Mouse (Mus musculus) hindbrain, postnatal 0 days (tissue): ENCODE measurements at regions not wholly inside any gene's neighbourhood (a gene's known extent, or its start where the extent isn't known, plus 50 kb on each side); places are given as distances from the start of the nearest gene placed in this dataset.

Experiments
- ATAC-seq: fragments of 200-750 bp; cut with Nextera tagmentation; 2 replicates; pipeline ENCODE4 v1.8.0; 2017; ENCODE audit warnings: mild to moderate bottlenecking, moderate TSS enrichment, moderate library complexity
- DNase-seq: peaks from one replicate; pipeline ENCODE4 v3.0.0-alpha.2; 2015; ENCODE audit warnings: low spot score
- H3K27ac ChIP-seq: fragments of 300-500 bp; sonication (generic); 2 replicates; pipeline ENCODE4 v1.5.1; 2014; ENCODE audit warnings: mild to moderate bottlenecking
- H3K27me3 ChIP-seq: fragments of 300-500 bp; sonication (generic); 2 replicates; pipeline ENCODE4 v1.6.1; 2014; ENCODE audit warnings: low read length, mixed read lengths; ENCODE audit not compliant: insufficient read depth
- H3K36me3 ChIP-seq: fragments of 300-500 bp; sonication (generic); 2 replicates; pipeline ENCODE4 v1.6.1; 2014; ENCODE audit warnings: low read length, mixed read lengths; ENCODE audit not compliant: insufficient read depth
- H3K4me1 ChIP-seq: fragments of 300-500 bp; sonication (generic); 2 replicates; pipeline ENCODE4 v1.6.1; 2014; ENCODE audit warnings: antibody characterized with exemption, low read length, mixed read lengths; ENCODE audit not compliant: insufficient read depth
- H3K4me2 ChIP-seq: fragments of 300-500 bp; sonication (generic); 2 replicates; pipeline ENCODE4 v1.6.1; 2014; ENCODE audit warnings: low read depth, mild to moderate bottlenecking, low read length, moderate library complexity, mixed read lengths
- H3K4me3 ChIP-seq: fragments of 300-500 bp; sonication (generic); 2 replicates; pipeline ENCODE4 v1.5.1; 2014; ENCODE audit warnings: low read length
- H3K9ac ChIP-seq: fragments of 300-500 bp; sonication (generic); replicated peaks from 2 replicates; pipeline ENCODE4 v1.6.1; 2014; ENCODE audit warnings: mild to moderate bottlenecking, low read length, moderate library complexity, mixed read lengths
- H3K9me3 ChIP-seq: fragments of 300-500 bp; sonication (generic); 2 replicates; pipeline ENCODE4 v1.6.1; 2016; ENCODE audit warnings: low read length, mixed read lengths
- CTCF ChIP-seq: IDR thresholded peaks from 2 replicates; pipeline ENCODE4 v1.5.1; 2016; ENCODE audit warnings: antibody characterized with exemption, control low read depth, low read depth
- WGBS: fragments of 180-500 bp; shearing (Covaris S2); extraction: QIAGEN DNeasy Blood & Tissue Kit; methylation state at CpG from one replicate; pipeline ENCODE4 v1.1.7; 2014; 5-methylcytosine and 5-hydroxymethylcytosine counted together

GRCm38 (mm10) chr6:99899704-99900103 lies 173.5 kb upstream of the Prok2 start:
- Histone ChIP-seq H3K4me1 (no peaks in the 10 kb centered on the region; the same call in 1 of the 2 replicates), H3K36me3 (no peaks in the 10 kb centered on the region), H3K4me2 (no peak overlapping the region), H3K9ac (no peak overlapping the region), H3K27me3 (peaks cover 26% of the 10 kb centered on the region), H3K9me3 (no peaks in the 10 kb centered on the region), H3K4me3 (no peak overlapping the region), H3K27ac (no peak overlapping the region)
- TF ChIP-seq CTCF = no peak
- ATAC-seq = no peak
- no peak for DNase-seq
- WGBS = 54% methylated on average over 14 of the region's 14 CpGs

- H3K36me3 ChIP-seq = no peaks in the 10 kb centered on the region
- ATAC-seq = no peak
- H3K4me1 ChIP-seq = no peaks in the 10 kb centered on the region; the same call in 1 of the 2 replicates
- H3K27me3 ChIP-seq = peaks cover 29% of the 10 kb centered on the region
- H3K9ac ChIP-seq = no peak overlapping the region
- no peaks in the 10 kb centered on the region for H3K9me3 ChIP-seq
- no peak for DNase-seq
- H3K27ac ChIP-seq = no peak overlapping the region
- H3K4me3 ChIP-seq = no peak overlapping the region
- no peak for TF ChIP-seq CTCF
- H3K4me2 ChIP-seq = no peak overlapping the region
- WGBS = 78% methylated on average over 2 of the region's 2 CpGs
These were observed 171.9 kb upstream of the Prok2 start for GRCm38 (mm10) chr6:99898077-99898476.

GRCm38 (mm10) chr6:99895558-99895957 lies 169.4 kb upstream of the Prok2 start:
- Histone ChIP-seq H3K9me3 (no peaks in the 10 kb centered on the region), H3K27ac (no peak overlapping the region), H3K4me1 (no peaks in the 10 kb centered on the region; the same call in 1 of the 2 replicates), H3K36me3 (no peaks in the 10 kb centered on the region), H3K9ac (no peak overlapping the region), H3K27me3 (peaks cover 16% of the 10 kb centered on the region), H3K4me3 (no peak overlapping the region), H3K4me2 (no peak overlapping the region)
- DNase-seq (no peak), ATAC-seq (no peak)
- TF ChIP-seq CTCF = no peak
- WGBS = 91% methylated on average over 4 of the region's 4 CpGs

GRCm38 (mm10) chr6:99893936-99894335 lies 167.7 kb upstream of the Prok2 start:
- 55% methylated on average over 4 of the region's 4 CpGs for WGBS
- H3K9me3 ChIP-seq = no peaks in the 10 kb centered on the region
- H3K4me3 ChIP-seq = no peak overlapping the region
- H3K4me1 ChIP-seq = no peaks in the 10 kb centered on the region
- H3K4me2 ChIP-seq = no peak overlapping the region
- no peak for ATAC-seq
- 0 out of 2 replicates have a peak, but pooled peaks cover 4% of the 10 kb centered on the region for H3K27me3 ChIP-seq
- no peak for DNase-seq
- H3K27ac ChIP-seq = no peak overlapping the region
- no peaks in the 10 kb centered on the region for H3K36me3 ChIP-seq
- H3K9ac ChIP-seq = no peak overlapping the region
- TF ChIP-seq CTCF = no peak

- H3K4me3 ChIP-seq = no peak overlapping the region
- H3K4me2 ChIP-seq = no peak overlapping the region
- no peak overlapping the region for H3K27ac ChIP-seq
- no peak overlapping the region for H3K9ac ChIP-seq
- WGBS = 65% methylated on average over 9 of the region's 9 CpGs
- DNase-seq (peak; percentile 32), ATAC-seq (no peak)
- no peaks in the 10 kb centered on the region for H3K9me3 ChIP-seq
- H3K36me3 ChIP-seq = no peaks in the 10 kb centered on the region
- no peaks in the 10 kb centered on the region for H3K4me1 ChIP-seq
- TF ChIP-seq CTCF = no peak
- 0 out of 2 replicates have a peak, but pooled peaks cover 4% of the 10 kb centered on the region for H3K27me3 ChIP-seq
These were observed 166.0 kb upstream of the Prok2 start for GRCm38 (mm10) chr6:99892204-99892603.

- TF ChIP-seq CTCF = no peak
- peaks cover 4% of the 10 kb centered on the region; the same call in 1 of the 2 replicates for H3K27me3 ChIP-seq
- 57% methylated on average over 2 of the region's 2 CpGs for WGBS
- no peaks in the 10 kb centered on the region for H3K36me3 ChIP-seq
- H3K4me3 ChIP-seq = no peak overlapping the region
- H3K4me1 ChIP-seq = no peaks in the 10 kb centered on the region
- H3K9me3 ChIP-seq = no peaks in the 10 kb centered on the region
- ATAC-seq (no peak), DNase-seq (no peak)
- no peak overlapping the region for H3K27ac ChIP-seq
- no peak overlapping the region for H3K9ac ChIP-seq
- no peak overlapping the region for H3K4me2 ChIP-seq
These were observed 165.6 kb upstream of the Prok2 start for GRCm38 (mm10) chr6:99891790-99892189.

- Histone ChIP-seq H3K36me3 (no peaks in the 10 kb centered on the region), H3K9me3 (no peaks in the 10 kb centered on the region), H3K27ac (no peak overlapping the region), H3K27me3 (peaks cover 4% of the 10 kb centered on the region; the same call in 1 of the 2 replicates), H3K4me3 (no peak overlapping the region), H3K4me2 (no peak overlapping the region), H3K9ac (no peak overlapping the region), H3K4me1 (no peaks in the 10 kb centered on the region)
- 80% methylated on average over 5 of the region's 5 CpGs for WGBS
- peak; percentile 38 for DNase-seq
- no peak for ATAC-seq
- TF ChIP-seq CTCF = peak; percentile 61
These were observed 164.6 kb upstream of the Prok2 start for GRCm38 (mm10) chr6:99890805-99891204.
